Mouse (Mus musculus): ENCODE data around the gene Dnmt3l. TPM values are rescaled to one million over a fixed set of nuclear protein-coding genes. Genes with fewer than 3 reads are reported as not detected.

Gene Dnmt3l
- total RNA-seq, 1 experiment: 388 TPM

DNA sequence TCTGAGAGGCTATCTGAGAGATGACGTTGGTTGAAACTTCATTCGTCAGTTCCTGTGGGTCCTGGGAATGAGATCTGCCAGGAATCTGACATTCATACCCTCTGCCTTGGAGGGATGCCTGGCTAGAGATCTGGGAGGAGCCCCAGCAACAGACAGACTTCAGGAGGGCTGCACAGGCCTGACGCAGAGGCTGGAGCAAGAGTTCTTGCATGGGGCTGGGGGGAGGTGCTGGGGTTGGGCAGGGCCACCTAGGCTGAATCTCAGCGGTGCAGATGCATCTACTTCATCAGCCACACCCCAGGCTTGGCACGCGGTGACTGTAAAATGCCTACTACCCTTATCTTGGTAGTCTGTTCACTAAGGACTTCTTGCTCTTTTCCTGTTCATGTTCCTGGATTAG is 48.5 kb downstream of the Dnmt3l start:
- H3K9me3 ChIP-seq (ENCODE audit: control insufficient read depth, insufficient read depth, low read depth, low read length): no peaks in the 10 kb centered on the region
- TF ChIP-seq CHD2 (IDR thresholded peaks at IDR 0.05; ENCODE audit: low read depth, low read length) (no peak), ZNF384 (IDR thresholded peaks at IDR 0.05; ENCODE audit: low read depth, low read length) (no peak), HCFC1 (IDR thresholded peaks at IDR 0.05; ENCODE audit: borderline replicate concordance, insufficient read depth, low read length) (no peak), ZC3H11A (IDR thresholded peaks at IDR 0.05; ENCODE audit: borderline replicate concordance, low read depth, low read length) (no peak)
- H3K36me3 ChIP-seq (ENCODE audit: control insufficient read depth, insufficient read depth, low read length, poor library complexity, severe bottlenecking): no peaks in the 10 kb centered on the region
- peaks cover 0 to 5% of the 10 kb centered on the region in 2 experiments; a peak in 1 of 4 replicates for H3K4me1 ChIP-seq (ENCODE audit: control insufficient read depth in 2 of 2, insufficient read depth in 2 of 2, low read length in 2 of 2, poor library complexity in 1 of 2)
- no peak overlapping the region for H3K27ac ChIP-seq (ENCODE audit: insufficient read depth, low read depth, low read length, poor library complexity, severe bottlenecking)
- in situ Hi-C loops (cut with MboI; ENCODE audit: low sequenced_read_pairs in 2 of 2, unreplicated experiment in 2 of 2): no loop called here
- no peak overlapping the region for H3K4me3 ChIP-seq (ENCODE audit: insufficient read depth in 1 of 2, low read depth in 1 of 2, low read length in 2 of 2, poor library complexity in 1 of 2, severe bottlenecking in 1 of 2)
- DNase-seq (ENCODE audit: low read depth, low spot score): no peak
- H3K9ac ChIP-seq (ENCODE audit: insufficient read depth, low read depth, low read length, poor library complexity, severe bottlenecking): no peak overlapping the region

DNA sequence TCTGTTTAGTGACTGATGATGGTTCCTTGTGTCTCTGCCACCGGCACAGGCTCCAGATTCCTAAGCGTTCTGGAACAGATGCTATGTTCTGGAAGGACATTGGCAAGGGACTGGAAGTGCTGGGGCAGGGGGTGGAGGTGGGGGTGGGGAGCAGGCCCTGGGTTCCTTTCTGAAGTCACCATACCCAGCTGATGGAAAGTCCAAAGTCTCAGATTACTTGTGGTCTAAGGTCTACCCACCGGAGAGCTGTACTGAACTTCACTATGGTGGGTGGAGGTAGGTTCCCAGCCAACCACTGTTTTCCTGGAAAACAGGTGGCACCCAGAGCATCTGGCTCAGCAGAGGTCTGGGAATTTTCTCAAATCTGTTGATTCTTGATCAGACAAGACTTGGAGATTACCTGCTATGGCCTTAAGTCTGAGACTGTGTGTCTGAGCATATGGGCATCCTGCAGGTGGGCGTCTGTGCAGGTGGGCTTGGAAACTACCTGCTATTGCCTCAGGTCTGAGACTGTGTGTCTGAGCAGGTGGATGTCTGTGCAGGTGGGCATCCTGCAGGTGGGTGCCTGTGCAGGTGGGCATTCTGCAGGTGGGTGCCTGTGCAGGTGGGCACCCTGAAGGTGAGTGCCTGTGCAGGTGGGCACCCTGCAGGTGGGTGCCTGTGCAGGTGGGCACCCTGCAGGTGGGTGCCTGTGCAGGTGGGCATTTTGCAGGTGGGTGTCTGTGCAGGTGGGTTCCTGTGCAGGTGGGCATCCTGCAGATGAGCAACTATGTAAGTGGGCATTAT is 49.2 kb downstream of the Dnmt3l start:
- no peak overlapping the region for H3K9ac ChIP-seq (ENCODE audit: insufficient read depth, low read depth, low read length, poor library complexity, severe bottlenecking)
- peaks cover 0 to 5% of the 10 kb centered on the region in 2 experiments; a peak in 1 of 4 replicates for H3K4me1 ChIP-seq (ENCODE audit: control insufficient read depth in 2 of 2, insufficient read depth in 2 of 2, low read length in 2 of 2, poor library complexity in 1 of 2)
- in situ Hi-C loops (cut with MboI; ENCODE audit: low sequenced_read_pairs in 2 of 2, unreplicated experiment in 2 of 2): no loop called here
- no peaks in the 10 kb centered on the region for H3K9me3 ChIP-seq (ENCODE audit: control insufficient read depth, insufficient read depth, low read depth, low read length)
- H3K27ac ChIP-seq (ENCODE audit: insufficient read depth, low read depth, low read length, poor library complexity, severe bottlenecking): no peak overlapping the region
- TF ChIP-seq ZC3H11A (IDR thresholded peaks at IDR 0.05; ENCODE audit: borderline replicate concordance, low read depth, low read length) (no peak), ZNF384 (IDR thresholded peaks at IDR 0.05; ENCODE audit: low read depth, low read length) (no peak), CHD2 (IDR thresholded peaks at IDR 0.05; ENCODE audit: low read depth, low read length) (no peak), MAFK (IDR thresholded peaks at IDR 0.05; ENCODE audit: insufficient read depth, low read depth, low read length) (no peak), HCFC1 (IDR thresholded peaks at IDR 0.05; ENCODE audit: borderline replicate concordance, insufficient read depth, low read length) (no peak)
- no peaks in the 10 kb centered on the region for H3K36me3 ChIP-seq (ENCODE audit: control insufficient read depth, insufficient read depth, low read length, poor library complexity, severe bottlenecking)
- no peak for DNase-seq (ENCODE audit: low read depth, low spot score)
- no peak overlapping the region for H3K4me3 ChIP-seq (ENCODE audit: insufficient read depth in 1 of 2, low read depth in 1 of 2, low read length in 2 of 2, poor library complexity in 1 of 2, severe bottlenecking in 1 of 2)

DNA sequence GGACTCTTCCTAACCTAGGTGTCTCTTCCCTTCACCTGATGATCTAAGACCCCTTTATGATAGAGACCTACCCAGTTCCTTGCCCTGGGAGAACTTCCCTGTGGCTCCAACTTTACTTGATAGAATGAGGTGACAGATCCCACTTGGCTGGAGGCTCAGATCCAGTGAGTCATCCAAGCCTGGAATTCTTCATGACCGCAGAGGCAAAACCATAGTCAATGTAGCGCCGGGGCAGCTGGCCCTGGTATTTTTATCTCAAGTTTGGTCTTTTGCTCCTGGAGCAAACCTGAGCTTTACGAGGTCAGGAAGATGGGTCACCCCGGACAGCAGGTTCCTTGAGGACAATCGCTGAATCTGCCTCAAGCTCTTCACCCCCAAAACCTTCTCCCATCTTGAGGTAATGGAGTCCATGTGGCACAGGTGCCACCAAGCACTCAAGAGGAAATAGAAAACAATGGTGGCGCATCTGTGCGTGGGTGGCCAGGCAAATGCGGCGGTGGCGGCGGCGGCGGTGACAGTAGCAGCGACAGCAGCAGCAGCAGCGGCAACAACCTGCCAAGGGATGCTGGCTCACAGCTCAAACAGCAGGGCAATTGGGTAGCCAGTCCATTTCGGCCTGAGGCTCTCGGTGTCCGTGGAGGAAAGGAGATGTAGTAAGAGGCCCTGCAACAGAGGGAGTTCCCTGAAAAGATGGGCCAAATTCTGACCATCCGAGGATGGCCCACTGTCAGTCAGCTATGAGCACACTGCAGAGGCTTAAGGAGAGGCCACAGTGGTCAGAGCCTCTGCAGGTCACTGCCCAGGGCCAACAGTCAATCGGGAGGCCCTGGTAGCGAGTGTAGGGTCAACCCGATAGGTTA is 50.3 kb downstream of the Dnmt3l start:
- Histone ChIP-seq H3K9ac (ENCODE audit: insufficient read depth, low read depth, low read length, poor library complexity, severe bottlenecking) (no peak overlapping the region), H3K4me3 (ENCODE audit: insufficient read depth in 1 of 2, low read depth in 1 of 2, low read length in 2 of 2, poor library complexity in 1 of 2, severe bottlenecking in 1 of 2) (no peak overlapping the region), H3K27ac (ENCODE audit: insufficient read depth, low read depth, low read length, poor library complexity, severe bottlenecking) (no peak overlapping the region), H3K4me1 (ENCODE audit: control insufficient read depth in 2 of 2, insufficient read depth in 2 of 2, low read length in 2 of 2, poor library complexity in 1 of 2) (peaks cover 0 to 5% of the 10 kb centered on the region in 2 experiments; a peak in 1 of 4 replicates), H3K36me3 (ENCODE audit: control insufficient read depth, insufficient read depth, low read length, poor library complexity, severe bottlenecking) (no peaks in the 10 kb centered on the region), H3K9me3 (ENCODE audit: control insufficient read depth, insufficient read depth, low read depth, low read length) (no peaks in the 10 kb centered on the region)
- in situ Hi-C loops (cut with MboI; ENCODE audit: low sequenced_read_pairs in 2 of 2, unreplicated experiment in 2 of 2): no loop called here
- DNase-seq (ENCODE audit: low read depth, low spot score): no peak
- no peak for TF ChIP-seq HCFC1 (IDR thresholded peaks at IDR 0.05; ENCODE audit: borderline replicate concordance, insufficient read depth, low read length)

DNA sequence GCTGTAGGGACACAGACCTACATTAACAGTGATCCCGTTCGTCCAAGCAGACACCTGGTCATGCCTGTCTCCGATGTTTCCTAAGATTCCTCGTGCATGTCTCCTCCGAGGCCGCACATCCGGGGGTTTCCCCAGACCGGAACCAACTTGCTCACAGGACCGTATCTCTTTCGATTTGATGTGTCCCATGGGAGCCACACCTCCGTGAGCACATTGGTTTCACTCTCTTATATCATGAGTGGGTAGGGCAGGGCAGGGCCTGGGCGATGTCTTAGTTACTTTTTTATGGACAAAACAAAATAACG is 50.9 kb downstream of the Dnmt3l start:
- Histone ChIP-seq H3K9me3 (ENCODE audit: control insufficient read depth, insufficient read depth, low read depth, low read length) (no peaks in the 10 kb centered on the region), H3K9ac (ENCODE audit: insufficient read depth, low read depth, low read length, poor library complexity, severe bottlenecking) (no peak overlapping the region), H3K4me1 (ENCODE audit: control insufficient read depth in 2 of 2, insufficient read depth in 2 of 2, low read length in 2 of 2, poor library complexity in 1 of 2) (peaks cover 0 to 5% of the 10 kb centered on the region in 2 experiments; a peak in 1 of 4 replicates), H3K4me3 (ENCODE audit: insufficient read depth in 1 of 2, low read depth in 1 of 2, low read length in 2 of 2, poor library complexity in 1 of 2, severe bottlenecking in 1 of 2) (no peak overlapping the region), H3K27ac (ENCODE audit: insufficient read depth, low read depth, low read length, poor library complexity, severe bottlenecking) (no peak overlapping the region), H3K36me3 (ENCODE audit: control insufficient read depth, insufficient read depth, low read length, poor library complexity, severe bottlenecking) (no peaks in the 10 kb centered on the region)
- no peak for TF ChIP-seq CHD2 (IDR thresholded peaks at IDR 0.05; ENCODE audit: low read depth, low read length)
- no peak for TF ChIP-seq ZNF384 (IDR thresholded peaks at IDR 0.05; ENCODE audit: low read depth, low read length)
- no peak for TF ChIP-seq HCFC1 (IDR thresholded peaks at IDR 0.05; ENCODE audit: borderline replicate concordance, insufficient read depth, low read length)
- no peak for TF ChIP-seq MAFK (IDR thresholded peaks at IDR 0.05; ENCODE audit: insufficient read depth, low read depth, low read length)
- TF ChIP-seq ZC3H11A (IDR thresholded peaks at IDR 0.05; ENCODE audit: borderline replicate concordance, low read depth, low read length): no peak
- in situ Hi-C loops (cut with MboI; ENCODE audit: low sequenced_read_pairs in 2 of 2, unreplicated experiment in 2 of 2): no loop called here
- DNase-seq (ENCODE audit: low read depth, low spot score): no peak

All from ES-E14 (cell line).